Mouse (Mus musculus) mammary gland, adult 2 months (tissue): Measurements from ENCODE around the gene Ankrd36. TPM values are rescaled to one million over a fixed set of nuclear protein-coding genes. Genes with fewer than 3 reads are reported as not detected.

Experiments used
- polyA plus RNA-seq: library from polyadenylated mRNA; depleted of rRNA; stranded (reverse); fragments of >200 nt; gene quantifications from 2 replicates; pipeline ENCODE4 v1.2.3, GENCODE M21; 2012; ENCODE audit warnings: low replicate concordance; rRNA removed

Ankrd36 gene
- polyA plus RNA-seq, result not detected in 2 replicates

GRCm38 (mm10) chr11:5569474-5569873 is at the start of gene Ankrd36:
TSS of gene Ankrd36 (plus strand) at chr11:5569684.

GRCm38 (mm10) chr11:5520412-5521265 is 48.8 kb upstream of the Ankrd36 start, which contains the start of gene Xbp1:
TSS of gene Xbp1 (plus strand) at chr11:5520659.

GRCm38 (mm10) chr11:5541799-5542481 is 27.5 kb upstream of the Ankrd36 start, which contains the start of gene Ccdc117:
TSS of gene Ccdc117 (minus strand) at chr11:5542187.

GRCm38 (mm10) chr11:5715630-5716105 is 146.2 kb downstream of the Ankrd36 start, which contains the start of gene Mrps24:
TSS of gene Mrps24 (minus strand) at chr11:5715680.

Other genes with a start within 250 kb of the Ankrd36 start
- gene Znrf3, start 124.8 kb upstream of the Ankrd36 start, polyA plus RNA-seq, result 4.8 and 6.9 TPM in 2 replicates
- 128 and 200 TPM in 2 replicates for gene Xbp1, start 49.0 kb upstream of the Ankrd36 start, polyA plus RNA-seq
- 5.9 and 6.0 TPM in 2 replicates for gene Ccdc117, start 27.5 kb upstream of the Ankrd36 start, polyA plus RNA-seq
- 126 and 279 TPM in 2 replicates for gene Mrps24, start 146.0 kb downstream of the Ankrd36 start, polyA plus RNA-seq
- gene Urgcp, start 192.7 kb downstream of the Ankrd36 start, polyA plus RNA-seq, result 26.4 and 26.7 TPM in 2 replicates
- gene Dbnl, start 218.8 kb downstream of the Ankrd36 start, polyA plus RNA-seq, result 70.4 and 81.9 TPM in 2 replicates
- gene Pgam2, start 234.0 kb downstream of the Ankrd36 start, polyA plus RNA-seq, result 0.96 and 522 TPM in 2 replicates